11 mouse cellular contexts compared by ENCODE assay signal in genomic region chr1:38601802-38602508, GRCm38 (mm10).
A peak's percentile ranks its signal among the peaks of the same experiment; 100 is the strongest.
DNase-seq lines count a peak whose midpoint lies in the region; ATAC-seq lines count a peak whose summit lies in the region.
"Had no signal": no experiment of that assay in that cellular context is flagged by ENCODE, and none has a peak within 500 bp of the region (broad histone marks: within the 10 kb centered on the region; RNA-seq: fewer than 3 reads in every experiment).

No protein-coding gene starts in this region.

- H3K27me3 ChIP-seq in forebrain, embryonic 15.5 days, result no peaks in the 10 kb centered on the region
- H3K27me3 ChIP-seq in forebrain, embryonic 16.5 days (replicated peaks; ENCODE audit: control insufficient read depth, insufficient read depth, low read length), result no peaks in the 10 kb centered on the region
- no peaks in the 10 kb centered on the region for H3K27me3 ChIP-seq in midbrain, embryonic 11.5 days (ENCODE audit: control insufficient read depth, insufficient read depth, low read length)
- H3K27me3 ChIP-seq in midbrain, embryonic 13.5 days, result no peaks in the 10 kb centered on the region
- H3K27me3 ChIP-seq: intestine, embryonic 15.5 days; stomach, embryonic 15.5 days had no signal

- 0 out of 2 replicates have a peak, but pooled peaks cover under 1% of the 10 kb centered on the region for H3K36me3 ChIP-seq in forebrain, embryonic 15.5 days
- H3K36me3 ChIP-seq in forebrain, embryonic 16.5 days (ENCODE audit: control insufficient read depth, insufficient read depth), result no peaks in the 10 kb centered on the region
- H3K36me3 ChIP-seq in midbrain, embryonic 11.5 days (ENCODE audit: control insufficient read depth, insufficient read depth, low read length), result no peaks in the 10 kb centered on the region
- H3K36me3 ChIP-seq in midbrain, embryonic 13.5 days, result no peaks in the 10 kb centered on the region
- H3K36me3 ChIP-seq: intestine, embryonic 15.5 days; stomach, embryonic 15.5 days had no signal

- no peak overlapping the region for H3K4me2 ChIP-seq in forebrain, embryonic 15.5 days (replicated peaks)
- H3K4me2 ChIP-seq in forebrain, embryonic 16.5 days (ENCODE audit: low read length), result no peak overlapping the region
- no peak overlapping the region for H3K4me2 ChIP-seq in midbrain, embryonic 11.5 days
- H3K4me2 ChIP-seq in midbrain, embryonic 13.5 days (replicated peaks), result no peak overlapping the region
- H3K4me2 ChIP-seq: intestine, embryonic 15.5 days; stomach, embryonic 15.5 days had no signal

- H3K9me3 ChIP-seq in forebrain, embryonic 15.5 days, result no peaks in the 10 kb centered on the region
- no peaks in the 10 kb centered on the region for H3K9me3 ChIP-seq in forebrain, embryonic 16.5 days (ENCODE audit: control insufficient read depth, low read length)
- H3K9me3 ChIP-seq in midbrain, embryonic 11.5 days (ENCODE audit: control insufficient read depth, low read length), result no peaks in the 10 kb centered on the region
- no peaks in the 10 kb centered on the region for H3K9me3 ChIP-seq in midbrain, embryonic 13.5 days
- H3K9me3 ChIP-seq: intestine, embryonic 15.5 days; stomach, embryonic 15.5 days had no signal

- peak overlapping the region; percentile 43 for H3K27ac ChIP-seq in forebrain, embryonic 15.5 days (replicated peaks)
- H3K27ac ChIP-seq in forebrain, embryonic 16.5 days (ENCODE audit: low read length), result no peak overlapping the region
- H3K27ac ChIP-seq in midbrain, embryonic 11.5 days (ENCODE audit: low read depth, low read length), result no peak overlapping the region
- H3K27ac ChIP-seq in midbrain, embryonic 13.5 days, result no peak overlapping the region
- H3K27ac ChIP-seq: intestine, embryonic 15.5 days; stomach, embryonic 15.5 days had no signal

- H3K4me1 ChIP-seq in forebrain, embryonic 15.5 days, result peaks cover 19% of the 10 kb centered on the region
- H3K4me1 ChIP-seq in forebrain, embryonic 16.5 days (replicated peaks; ENCODE audit: control insufficient read depth, insufficient read depth, low read length), result peaks cover 17% of the 10 kb centered on the region
- H3K4me1 ChIP-seq in midbrain, embryonic 11.5 days (ENCODE audit: control insufficient read depth, insufficient read depth, low read length), result peaks cover 8% of the 10 kb centered on the region
- H3K4me1 ChIP-seq in midbrain, embryonic 13.5 days (replicated peaks), result peaks cover 22% of the 10 kb centered on the region
- H3K4me1 ChIP-seq: intestine, embryonic 15.5 days; stomach, embryonic 15.5 days had no signal

- peak; percentile 64 for DNase-seq in midbrain, embryonic 11.5 days (ENCODE audit: low spot score, missing footprints)
- peak; percentile 14 for DNase-seq in heart, postnatal 4 days
- peak; percentile 56 for DNase-seq in thymus, postnatal 14 days
- no peak for DNase-seq in frontal cortex, postnatal 25 days (ENCODE audit: low spot score in 2 of 2)
- no peak for DNase-seq in embryo, embryonic 10.5 days (ENCODE audit: low spot score)
- DNase-seq: left cerebral cortex, postnatal 4 days had no signal

- 75% methylated on average over 11 of the region's 11 CpGs for WGBS in forebrain, embryonic 15.5 days
- WGBS in forebrain, embryonic 16.5 days, result 74% methylated on average over 11 of the region's 11 CpGs
- WGBS in midbrain, embryonic 11.5 days, result 77% methylated on average over 11 of the region's 11 CpGs
- WGBS in midbrain, embryonic 13.5 days, result 82% methylated on average over 11 of the region's 11 CpGs

- no peak overlapping the region for H3K4me3 ChIP-seq in forebrain, embryonic 15.5 days
- no peak overlapping the region for H3K4me3 ChIP-seq in forebrain, embryonic 16.5 days (replicated peaks; ENCODE audit: low read length)
- H3K4me3 ChIP-seq in midbrain, embryonic 11.5 days (ENCODE audit: low read depth, low read length), result no peak overlapping the region
- H3K4me3 ChIP-seq in midbrain, embryonic 13.5 days (replicated peaks), result no peak overlapping the region
- H3K4me3 ChIP-seq: intestine, embryonic 15.5 days; stomach, embryonic 15.5 days had no signal

- ATAC-seq in forebrain, embryonic 15.5 days (replicated peaks), result no peak
- ATAC-seq in forebrain, embryonic 16.5 days, result no peak
- ATAC-seq in midbrain, embryonic 11.5 days (ENCODE audit: low FRiP score), result no peak
- no peak for ATAC-seq in midbrain, embryonic 13.5 days
- ATAC-seq: intestine, embryonic 15.5 days had no signal

- no peak overlapping the region for H3K9ac ChIP-seq in forebrain, embryonic 15.5 days (replicated peaks)
- H3K9ac ChIP-seq in forebrain, embryonic 16.5 days (replicated peaks; ENCODE audit: low read depth, low read length), result no peak overlapping the region
- no peak overlapping the region for H3K9ac ChIP-seq in midbrain, embryonic 11.5 days (ENCODE audit: low read length)
- no peak overlapping the region for H3K9ac ChIP-seq in midbrain, embryonic 13.5 days (replicated peaks)
- H3K9ac ChIP-seq: intestine, embryonic 15.5 days; stomach, embryonic 15.5 days had no signal

Comparison
In these comparisons a context has a peak if more than half of its experiments do, and no peak if none do; other contexts are left out.
1. DNase-seq: peak in midbrain, embryonic 11.5 days (single experiment), heart, postnatal 4 days (single experiment) and thymus, postnatal 14 days (single experiment); none in frontal cortex, postnatal 25 days (0 of 2) and embryo, embryonic 10.5 days (single experiment).